Mouse (Mus musculus): ENCODE data around the gene Fryl. TPM values are rescaled to one million over a fixed set of nuclear protein-coding genes. Genes with fewer than 3 reads are reported as not detected.

The Fryl gene
- polyA plus RNA-seq, 1 experiment from 2014 or later: 20.3 TPM

- Histone ChIP-seq H3K4me2 (ENCODE audit: low read depth, low read length) (no peak overlapping the region), H3K4me3 (ENCODE audit: low read length) (no peak overlapping the region), H3K4me1 (replicated peaks; ENCODE audit: control insufficient read depth, insufficient read depth, low read length) (no peaks in the 10 kb centered on the region), H3K27ac (ENCODE audit: low read length) (no peak overlapping the region), H3K27me3 (ENCODE audit: control insufficient read depth, insufficient read depth, low read depth, low read length) (no peaks in the 10 kb centered on the region), H3K9ac (ENCODE audit: low read length) (no peak overlapping the region), H3K9me3 (ENCODE audit: control insufficient read depth, low read length) (no peaks in the 10 kb centered on the region), H3K36me3 (ENCODE audit: control insufficient read depth, insufficient read depth, low read length) (peaks cover 10% of the 10 kb centered on the region; the same call in 1 of the 2 replicates)
- 79% methylated on average over 11 of the region's 11 CpGs for WGBS
- no peak for ATAC-seq (ENCODE audit: low read depth)
These were observed 194.8 kb downstream of the Fryl start for GRCm38 (mm10) chr5:73061506-73062155.

DNA sequence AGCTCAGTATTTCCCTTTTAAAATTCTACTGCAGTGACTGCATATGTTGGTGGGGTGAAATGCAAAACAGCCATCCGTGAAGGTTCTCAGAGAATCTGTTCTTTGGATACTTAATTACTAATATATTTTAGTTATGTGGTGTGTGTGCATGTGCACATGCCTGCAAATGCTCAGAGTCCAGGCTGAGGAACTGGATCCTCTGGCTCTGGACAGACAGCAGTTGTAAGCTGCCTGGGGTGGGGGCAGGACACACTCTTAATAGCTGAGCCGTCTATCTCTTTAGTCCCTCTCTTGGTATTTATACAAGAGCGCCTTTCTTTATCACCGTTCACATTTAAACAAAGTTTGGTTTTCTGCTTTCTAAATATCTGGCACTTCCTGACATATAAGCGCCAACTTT, 199.5 kb downstream of the Fryl start:
- H3K4me2 ChIP-seq (ENCODE audit: low read depth, low read length): no peak overlapping the region

GRCm38 (mm10) chr5:73056457-73056856, 200.0 kb downstream of the Fryl start:
- 90% methylated on average over 6 of the region's 6 CpGs for WGBS
- no peak for ATAC-seq (ENCODE audit: low read depth)
- Histone ChIP-seq H3K4me2 (ENCODE audit: low read depth, low read length) (no peak overlapping the region), H3K27ac (ENCODE audit: low read length) (no peak overlapping the region), H3K9ac (ENCODE audit: low read length) (no peak overlapping the region), H3K4me1 (replicated peaks; ENCODE audit: control insufficient read depth, insufficient read depth, low read length) (no peaks in the 10 kb centered on the region), H3K36me3 (ENCODE audit: control insufficient read depth, insufficient read depth, low read length) (peaks cover 8% of the 10 kb centered on the region; the same call in 1 of the 2 replicates), H3K9me3 (ENCODE audit: control insufficient read depth, low read length) (no peaks in the 10 kb centered on the region), H3K4me3 (ENCODE audit: low read length) (no peak overlapping the region), H3K27me3 (ENCODE audit: control insufficient read depth, insufficient read depth, low read depth, low read length) (no peaks in the 10 kb centered on the region)

More for the DNA sequence above, 199.5 kb downstream of the Fryl start:
- Histone ChIP-seq H3K4me3 (ENCODE audit: low read length) (no peak overlapping the region), H3K9me3 (ENCODE audit: control insufficient read depth, low read length) (no peaks in the 10 kb centered on the region), H3K36me3 (ENCODE audit: control insufficient read depth, insufficient read depth, low read length) (peaks cover 8% of the 10 kb centered on the region; the same call in 1 of the 2 replicates), H3K27me3 (ENCODE audit: control insufficient read depth, insufficient read depth, low read depth, low read length) (no peaks in the 10 kb centered on the region), H3K4me1 (replicated peaks; ENCODE audit: control insufficient read depth, insufficient read depth, low read length) (no peaks in the 10 kb centered on the region), H3K9ac (ENCODE audit: low read length) (no peak overlapping the region), H3K27ac (ENCODE audit: low read length) (no peak overlapping the region)
- no peak for ATAC-seq (ENCODE audit: low read depth)
- WGBS: 64% methylated on average over 5 of the region's 5 CpGs

- no peaks in the 10 kb centered on the region for H3K27me3 ChIP-seq (ENCODE audit: control insufficient read depth, insufficient read depth, low read depth, low read length)
- no peak overlapping the region for H3K27ac ChIP-seq (ENCODE audit: low read length)
- no peak for ATAC-seq (ENCODE audit: low read depth)
- no peak overlapping the region for H3K4me3 ChIP-seq (ENCODE audit: low read length)
- no peaks in the 10 kb centered on the region for H3K9me3 ChIP-seq (ENCODE audit: control insufficient read depth, low read length)
- peaks cover 29% of the 10 kb centered on the region for H3K36me3 ChIP-seq (ENCODE audit: control insufficient read depth, insufficient read depth, low read length)
- H3K4me1 ChIP-seq (replicated peaks; ENCODE audit: control insufficient read depth, insufficient read depth, low read length): no peaks in the 10 kb centered on the region
- H3K4me2 ChIP-seq (ENCODE audit: low read depth, low read length): no peak overlapping the region
- no peak overlapping the region for H3K9ac ChIP-seq (ENCODE audit: low read length)
- WGBS: 93% methylated on average over 8 of the region's 8 CpGs
These were observed 202.5 kb downstream of the Fryl start for GRCm38 (mm10) chr5:73053933-73054332.

GRCm38 (mm10) chr5:73047651-73048245, 208.7 kb downstream of the Fryl start:
- H3K27ac ChIP-seq (ENCODE audit: low read length): no peak overlapping the region
- ATAC-seq (ENCODE audit: low read depth): no peak
- no peak overlapping the region for H3K9ac ChIP-seq (ENCODE audit: low read length)
- no peaks in the 10 kb centered on the region for H3K4me1 ChIP-seq (replicated peaks; ENCODE audit: control insufficient read depth, insufficient read depth, low read length)
- no peaks in the 10 kb centered on the region for H3K9me3 ChIP-seq (ENCODE audit: control insufficient read depth, low read length)
- H3K36me3 ChIP-seq (ENCODE audit: control insufficient read depth, insufficient read depth, low read length): peaks cover 36% of the 10 kb centered on the region
- H3K4me2 ChIP-seq (ENCODE audit: low read depth, low read length): no peak overlapping the region
- 64% methylated on average over 7 of the region's 7 CpGs for WGBS
- H3K27me3 ChIP-seq (ENCODE audit: control insufficient read depth, insufficient read depth, low read depth, low read length): no peaks in the 10 kb centered on the region
- H3K4me3 ChIP-seq (ENCODE audit: low read length): no peak overlapping the region

GRCm38 (mm10) chr5:73044055-73044454, 212.4 kb downstream of the Fryl start:
- H3K9ac ChIP-seq (ENCODE audit: low read length): no peak overlapping the region
- H3K27ac ChIP-seq (ENCODE audit: low read length): no peak overlapping the region
- H3K9me3 ChIP-seq (ENCODE audit: control insufficient read depth, low read length): no peaks in the 10 kb centered on the region
- H3K36me3 ChIP-seq (ENCODE audit: control insufficient read depth, insufficient read depth, low read length): peaks cover 14% of the 10 kb centered on the region
- H3K4me2 ChIP-seq (ENCODE audit: low read depth, low read length): no peak overlapping the region
- no peaks in the 10 kb centered on the region for H3K4me1 ChIP-seq (replicated peaks; ENCODE audit: control insufficient read depth, insufficient read depth, low read length)
- no peak overlapping the region for H3K4me3 ChIP-seq (ENCODE audit: low read length)
- WGBS: 92% methylated on average over 2 of the region's 2 CpGs
- no peak for ATAC-seq (ENCODE audit: low read depth)
- no peaks in the 10 kb centered on the region for H3K27me3 ChIP-seq (ENCODE audit: control insufficient read depth, insufficient read depth, low read depth, low read length)

DNA sequence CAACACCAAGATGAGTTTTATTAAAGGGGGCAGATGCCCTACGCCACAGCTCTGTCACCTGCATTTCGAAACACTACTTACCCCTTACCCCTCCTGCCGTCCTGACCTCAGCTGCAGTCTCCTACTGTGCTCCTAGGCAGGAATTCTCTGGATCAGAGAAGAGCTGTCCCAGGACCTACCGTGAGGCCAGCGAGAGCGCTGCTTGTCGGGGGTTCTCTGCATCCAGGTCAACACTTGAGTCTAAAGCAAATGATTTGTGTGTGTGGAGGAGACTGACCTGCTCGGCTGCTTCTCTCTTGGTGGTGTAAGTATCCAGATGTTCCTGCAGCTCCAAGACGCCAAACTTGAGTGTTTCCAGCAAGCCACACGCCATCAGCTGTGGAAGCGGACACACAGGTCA, 223.9 kb downstream of the Fryl start:
- no peaks in the 10 kb centered on the region for H3K27me3 ChIP-seq (ENCODE audit: control insufficient read depth, insufficient read depth, low read depth, low read length)
- no peak for ATAC-seq (ENCODE audit: low read depth)
- no peaks in the 10 kb centered on the region for H3K9me3 ChIP-seq (ENCODE audit: control insufficient read depth, low read length)
- peaks cover 18% of the 10 kb centered on the region for H3K36me3 ChIP-seq (ENCODE audit: control insufficient read depth, insufficient read depth, low read length)
- WGBS: 73% methylated on average over 11 of the region's 11 CpGs
- H3K27ac ChIP-seq (ENCODE audit: low read length): no peak overlapping the region
- no peaks in the 10 kb centered on the region for H3K4me1 ChIP-seq (replicated peaks; ENCODE audit: control insufficient read depth, insufficient read depth, low read length)
- no peak overlapping the region for H3K9ac ChIP-seq (ENCODE audit: low read length)
- no peak overlapping the region for H3K4me2 ChIP-seq (ENCODE audit: low read depth, low read length)
- no peak overlapping the region for H3K4me3 ChIP-seq (ENCODE audit: low read length)

GRCm38 (mm10) chr5:73028646-73029045, 227.8 kb downstream of the Fryl start:
- Histone ChIP-seq H3K36me3 (ENCODE audit: control insufficient read depth, insufficient read depth, low read length) (peaks cover 10% of the 10 kb centered on the region), H3K4me2 (ENCODE audit: low read depth, low read length) (no peak overlapping the region), H3K4me1 (replicated peaks; ENCODE audit: control insufficient read depth, insufficient read depth, low read length) (no peaks in the 10 kb centered on the region), H3K9ac (ENCODE audit: low read length) (no peak overlapping the region), H3K27ac (ENCODE audit: low read length) (no peak overlapping the region), H3K4me3 (ENCODE audit: low read length) (no peak overlapping the region), H3K27me3 (ENCODE audit: control insufficient read depth, insufficient read depth, low read depth, low read length) (no peaks in the 10 kb centered on the region), H3K9me3 (ENCODE audit: control insufficient read depth, low read length) (no peaks in the 10 kb centered on the region)
- WGBS: 54% methylated on average over 13 of the region's 13 CpGs
- peak; percentile 51; the same call in 1 of the 2 replicates for ATAC-seq (ENCODE audit: low read depth)

DNA sequence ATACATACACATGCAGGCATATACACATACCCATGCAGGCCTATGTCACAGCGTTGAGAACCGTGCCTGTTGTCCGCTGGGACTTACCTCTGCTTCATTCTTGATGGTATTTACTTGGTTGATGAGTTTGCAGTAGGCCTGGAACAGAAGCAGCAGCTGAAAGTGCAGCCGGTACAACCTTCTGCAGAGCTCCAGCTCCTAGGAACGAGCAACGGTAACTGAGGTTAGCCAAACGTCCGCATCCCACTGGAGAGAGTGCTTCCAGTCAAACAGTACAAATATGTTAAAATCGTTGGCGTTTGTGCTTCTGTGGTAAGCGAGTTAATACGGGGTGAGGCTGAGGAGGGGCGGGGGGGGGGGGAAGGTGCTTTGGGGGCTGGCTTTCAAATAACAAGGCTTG, 232.6 kb downstream of the Fryl start:
- ATAC-seq (ENCODE audit: low read depth): no peak
- WGBS: 88% methylated on average over 13 of the region's 13 CpGs

More for the DNA sequence above, 232.6 kb downstream of the Fryl start:
- H3K4me2 ChIP-seq (ENCODE audit: low read depth, low read length): no peak overlapping the region
- no peak overlapping the region for H3K9ac ChIP-seq (ENCODE audit: low read length)
- no peaks in the 10 kb centered on the region for H3K9me3 ChIP-seq (ENCODE audit: control insufficient read depth, low read length)
- no peaks in the 10 kb centered on the region for H3K27me3 ChIP-seq (ENCODE audit: control insufficient read depth, insufficient read depth, low read depth, low read length)
- 0 out of 2 replicates have a peak, but pooled peaks cover 3% of the 10 kb centered on the region for H3K36me3 ChIP-seq (ENCODE audit: control insufficient read depth, insufficient read depth, low read length)
- no peak overlapping the region for H3K27ac ChIP-seq (ENCODE audit: low read length)
- H3K4me1 ChIP-seq (replicated peaks; ENCODE audit: control insufficient read depth, insufficient read depth, low read length): no peaks in the 10 kb centered on the region
- H3K4me3 ChIP-seq (ENCODE audit: low read length): no peak overlapping the region
